Mouse (Mus musculus): ENCODE data around the gene Gm17019.
"Not testable (repeated sequence)": the region's sequence is repeated elsewhere in the genome, so short reads cannot be mapped to it uniquely, and the experiment has no call there.

Gene Gm17019

DNA sequence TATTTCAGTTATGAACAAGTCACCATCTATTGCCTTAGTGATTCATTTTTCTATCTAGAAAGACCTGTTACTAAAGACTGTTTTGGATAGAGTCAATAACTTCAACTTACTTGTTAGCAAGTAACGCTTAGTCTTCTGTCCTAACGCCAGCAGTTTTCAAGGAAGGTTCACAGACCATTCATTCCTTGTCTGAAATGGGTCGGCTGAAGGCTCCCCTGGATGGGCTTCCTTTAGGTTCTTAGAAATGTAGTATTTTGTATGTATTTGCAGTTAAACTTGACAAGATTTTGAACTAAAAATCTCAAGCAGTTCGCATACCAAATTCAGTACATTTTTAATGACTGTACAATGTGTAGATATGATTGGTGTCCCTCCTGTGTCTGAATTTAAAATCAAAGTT, 35.2 kb downstream of the Gm17019 start:
- in situ Hi-C loops (cut with MboI, MseI): loop anchor here (5.0 to 10.0 kb wide), 2 partner anchors 57 to 680 kb away; no protein-coding TSS in a partner anchor

- in situ Hi-C loops (cut with MboI, MseI): loop anchor here (5.0 to 10.0 kb wide), 2 partner anchors 58 to 681 kb away; no protein-coding TSS in a partner anchor
These were observed 36.0 kb downstream of the Gm17019 start for GRCm38 (mm10) chr5:14996670-14997249.

DNA sequence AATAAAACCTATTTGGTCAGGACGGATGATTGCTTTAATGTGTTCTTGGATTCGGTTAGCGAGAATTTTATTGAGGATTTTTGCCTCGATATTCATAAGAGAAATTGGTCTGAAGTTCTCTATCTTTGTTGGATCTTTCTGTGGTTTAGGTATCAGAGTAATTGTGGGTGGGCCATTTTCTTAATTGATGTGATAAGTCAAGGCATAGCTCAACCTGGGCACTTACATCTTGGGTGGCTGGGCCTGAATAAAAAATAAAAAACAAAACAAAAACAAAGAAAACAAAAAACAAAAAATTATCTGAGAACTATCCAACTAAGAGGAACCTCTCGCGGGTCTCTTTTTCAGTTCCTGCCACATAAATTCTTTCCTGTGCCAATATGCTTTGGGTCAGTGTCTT, 38.7 kb downstream of the Gm17019 start:
- in situ Hi-C loops (cut with MboI, MseI): loop anchor here (10.0 kb wide), 1 partner anchor 61 kb away; no protein-coding TSS in a partner anchor

DNA sequence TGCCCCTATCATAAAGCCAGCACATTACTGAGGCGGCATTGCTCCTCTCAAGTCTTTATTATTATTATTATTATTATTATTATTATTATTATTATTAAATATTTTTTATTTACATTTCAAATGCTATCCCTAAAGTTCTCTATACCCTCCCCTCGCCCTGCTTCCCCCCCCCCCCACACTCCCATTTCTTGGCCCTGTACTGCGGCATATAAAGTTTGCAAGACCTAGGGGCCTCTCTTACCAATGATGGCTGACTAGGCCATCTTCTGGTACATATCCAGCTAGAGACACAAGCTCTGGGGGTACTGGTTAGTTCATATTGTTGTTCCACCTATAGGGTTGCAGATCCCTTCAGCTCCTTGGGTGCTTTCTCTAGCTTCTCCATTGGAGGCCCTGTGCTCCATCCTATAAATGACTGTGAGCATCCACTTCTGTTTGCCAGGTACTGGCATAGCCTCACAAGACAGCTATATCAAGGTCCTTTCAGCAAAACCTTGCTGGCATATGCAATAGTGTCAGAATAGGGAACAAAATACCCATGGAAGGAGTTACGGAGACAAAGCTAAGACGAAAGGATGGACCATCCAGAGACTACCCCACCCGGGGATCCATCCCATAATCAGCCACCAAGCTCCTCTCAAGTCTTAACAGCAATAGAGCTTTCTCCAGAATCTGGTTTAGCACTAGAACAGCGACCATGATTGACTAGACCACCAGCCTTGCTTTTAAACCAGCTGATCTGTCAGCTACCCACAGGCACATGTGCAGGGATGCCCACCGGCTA, 42.2 kb downstream of the Gm17019 start:
- in situ Hi-C loops (cut with MboI, MseI): loop anchor here (10.0 kb wide), 1 partner anchor 64 kb away; no protein-coding TSS in a partner anchor

GRCm38 (mm10) chr5:14986649-14987387, 46.0 kb downstream of the Gm17019 start:
- in situ Hi-C loops (cut with MboI, MseI): not testable (repeated sequence)
